Mouse (Mus musculus) embryo, embryonic 11.5 days (tissue): ENCODE results near the gene Arf3.
"Not testable (repeated sequence)": the region's sequence is repeated elsewhere in the genome, so short reads cannot be mapped to it uniquely, and the experiment has no call there.

Source experiments
- DNase-seq: peaks from one replicate; pipeline ENCODE4 v3.0.0-alpha.2; 2012; ENCODE audit warnings: low read depth, low spot score

The Arf3 gene

GRCm38 (mm10) chr15:98762670-98763529 lies at the start of gene Arf3:
Gene Arf3, minus strand, starts transcription at chr15:98763214.
- DNase-seq = peak; percentile 94

- DNase-seq = not testable (repeated sequence)
Observed at GRCm38 (mm10) chr15:98810212-98810611, 47.2 kb upstream of the Arf3 start.

GRCm38 (mm10) chr15:98809390-98809789 lies 46.4 kb upstream of the Arf3 start, which contains the start of gene Ddn:
Gene Ddn, minus strand, starts transcription at chr15:98809490.
- no peak for DNase-seq

- no peak for DNase-seq
Observed at GRCm38 (mm10) chr15:98808651-98809134, 45.7 kb upstream of the Arf3 start.

GRCm38 (mm10) chr15:98807895-98808650 lies 45.1 kb upstream of the Arf3 start:
- DNase-seq = no peak

GRCm38 (mm10) chr15:98806809-98807770 lies 44.1 kb upstream of the Arf3 start:
- no peak for DNase-seq

- no peak for DNase-seq
Observed at GRCm38 (mm10) chr15:98806071-98806808, 43.2 kb upstream of the Arf3 start.

- no peak for DNase-seq
Observed at GRCm38 (mm10) chr15:98805324-98806040, 42.5 kb upstream of the Arf3 start.

GRCm38 (mm10) chr15:98804054-98804453 lies 41.0 kb upstream of the Arf3 start:
- DNase-seq = peak; percentile 61

- no peak for DNase-seq
Observed at GRCm38 (mm10) chr15:98802926-98803325, 39.9 kb upstream of the Arf3 start.

GRCm38 (mm10) chr15:98799396-98799795 lies 36.4 kb upstream of the Arf3 start:
- DNase-seq = peak; percentile 77

GRCm38 (mm10) chr15:98798903-98799302 lies 35.9 kb upstream of the Arf3 start:
- no peak for DNase-seq

- peak; percentile 55 for DNase-seq
Observed at GRCm38 (mm10) chr15:98797835-98798492, 35.0 kb upstream of the Arf3 start.

- no peak for DNase-seq
Observed at GRCm38 (mm10) chr15:98796803-98797595, 34.0 kb upstream of the Arf3 start.

GRCm38 (mm10) chr15:98793141-98793698 lies 30.2 kb upstream of the Arf3 start:
- DNase-seq = no peak

GRCm38 (mm10) chr15:98792233-98793020 lies 29.4 kb upstream of the Arf3 start:
- no peak for DNase-seq

GRCm38 (mm10) chr15:98791771-98792170 lies 28.8 kb upstream of the Arf3 start:
- no peak for DNase-seq
